Mouse (Mus musculus): Measurements from ENCODE around the gene Adamts17. TPM values are rescaled to one million over a fixed set of nuclear protein-coding genes. Genes with fewer than 3 reads are reported as not detected.

Adamts17 gene
- total and polyA plus RNA-seq, 3 experiments: not detected

GRCm38 (mm10) chr7:66852164-66852563, 12.6 kb downstream of the Adamts17 start:
- no peak for TF ChIP-seq MXI1 (IDR thresholded peaks at IDR 0.05; ENCODE audit: low read depth, low read length)
- no peak for TF ChIP-seq EP300 (IDR thresholded peaks at IDR 0.05; ENCODE audit: low read length)
- TF ChIP-seq GABPA (IDR thresholded peaks at IDR 0.05; ENCODE audit: insufficient replicate concordance, low read depth, low read length): no peak
- no peak for TF ChIP-seq ETS1 (conservative IDR thresholded peaks at IDR 0.05; ENCODE audit: low read depth, low read length)
- TF ChIP-seq USF2 (conservative IDR thresholded peaks at IDR 0.05; ENCODE audit: low read depth, low read length): no peak
- TF ChIP-seq USF1 (IDR thresholded peaks at IDR 0.05; ENCODE audit: low read depth, low read length): no peak
- TF ChIP-seq SMC3 (IDR thresholded peaks at IDR 0.05; ENCODE audit: low read depth, low read length): no peak
- no peak for TF ChIP-seq BHLHE40 (IDR thresholded peaks at IDR 0.05; ENCODE audit: low read depth, low read length)
- no peak for TF ChIP-seq TBP (conservative IDR thresholded peaks at IDR 0.05; ENCODE audit: low read depth, low read length)
- no peak for TF ChIP-seq JUN (IDR thresholded peaks at IDR 0.05; ENCODE audit: insufficient read depth, low read depth, low read length)
- TF ChIP-seq POLR2AphosphoS2 (IDR thresholded peaks at IDR 0.05; ENCODE audit: low read depth, low read length): no peak
- TF ChIP-seq MYC (IDR thresholded peaks at IDR 0.05; ENCODE audit: low read depth, low read length): no peak
- no peak for TF ChIP-seq ZMIZ1 (IDR thresholded peaks at IDR 0.05; ENCODE audit: low read depth, low read length)
- no peak for TF ChIP-seq CHD1 (IDR thresholded peaks at IDR 0.05; ENCODE audit: low read depth, low read length)
- TF ChIP-seq IRF4 (IDR thresholded peaks at IDR 0.05; ENCODE audit: low read depth, low read length): no peak
- TF ChIP-seq CHD2 (IDR thresholded peaks at IDR 0.05; ENCODE audit: low read length): no peak
- no peak for TF ChIP-seq PAX5 (IDR thresholded peaks at IDR 0.05; ENCODE audit: low read length)
- H3K4me3 ChIP-seq (replicated peaks in 1 of 3; ENCODE audit: low read depth in 2 of 3, low read length in 2 of 3, poor library complexity in 1 of 3): no peak overlapping the region
- dilution Hi-C loops (cut with MboI; ENCODE audit: extremely low pct_ligation_motif_present, extremely low pct_unique_long_range_greater_than_20kb, low sequenced_read_pairs): no loop called here
- H3K27ac ChIP-seq (ENCODE audit: insufficient read depth, low read depth): no peak overlapping the region
- H3K9me3 ChIP-seq (replicated peaks; ENCODE audit: low read length): no peaks in the 10 kb centered on the region
- H3K79me2 ChIP-seq (replicated peaks; ENCODE audit: control insufficient read depth, extremely low read depth, insufficient read depth, poor library complexity, severe bottlenecking): no peaks in the 10 kb centered on the region
- DNase-seq (ENCODE audit: extremely low read depth): no peak
- H3K36me3 ChIP-seq (replicated peaks in 1 of 2; ENCODE audit: control insufficient read depth in 1 of 2, insufficient read depth in 1 of 2, low read length in 1 of 2): no peaks in the 10 kb centered on the region
- peaks cover 51% of the 10 kb centered on the region for H3K27me3 ChIP-seq (replicated peaks)
- H3K4me2 ChIP-seq (ENCODE audit: insufficient read depth, low read depth, poor library complexity, severe bottlenecking): no peak overlapping the region
- no peaks in the 10 kb centered on the region for H3K4me1 ChIP-seq (ENCODE audit: control insufficient read depth in 1 of 2, insufficient read depth in 2 of 2)
- H3K9ac ChIP-seq (ENCODE audit: insufficient read depth, low read depth): no peak overlapping the region
- in situ Hi-C loops (cut with MboI; ENCODE audit: low pct_ligation_motif_present, low pct_unique_long_range_greater_than_20kb, low sequenced_read_pairs): no loop called here

- Histone ChIP-seq H3K4me2 (ENCODE audit: insufficient read depth, low read depth, poor library complexity, severe bottlenecking) (no peak overlapping the region), H3K79me2 (replicated peaks; ENCODE audit: control insufficient read depth, extremely low read depth, insufficient read depth, poor library complexity, severe bottlenecking) (no peaks in the 10 kb centered on the region), H3K36me3 (replicated peaks in 1 of 2; ENCODE audit: control insufficient read depth in 1 of 2, insufficient read depth in 1 of 2, low read length in 1 of 2) (no peaks in the 10 kb centered on the region), H3K27me3 (replicated peaks) (peaks cover 56% of the 10 kb centered on the region), H3K27ac (ENCODE audit: insufficient read depth, low read depth) (no peak overlapping the region), H3K4me1 (ENCODE audit: control insufficient read depth in 1 of 2, insufficient read depth in 2 of 2) (no peaks in the 10 kb centered on the region), H3K9ac (ENCODE audit: insufficient read depth, low read depth) (no peak overlapping the region), H3K4me3 (replicated peaks in 1 of 3; ENCODE audit: low read depth in 2 of 3, low read length in 2 of 3, poor library complexity in 1 of 3) (no peak overlapping the region), H3K9me3 (replicated peaks; ENCODE audit: low read length) (no peaks in the 10 kb centered on the region)
- dilution Hi-C loops (cut with MboI; ENCODE audit: extremely low pct_ligation_motif_present, extremely low pct_unique_long_range_greater_than_20kb, low sequenced_read_pairs) (no loop called here), in situ Hi-C loops (cut with MboI; ENCODE audit: low pct_ligation_motif_present, low pct_unique_long_range_greater_than_20kb, low sequenced_read_pairs) (no loop called here)
- TF ChIP-seq SMC3 (IDR thresholded peaks at IDR 0.05; ENCODE audit: low read depth, low read length) (no peak), JUND (conservative IDR thresholded peaks at IDR 0.05; ENCODE audit: low read depth, low read length) (no peak), NELFE (IDR thresholded peaks at IDR 0.05; ENCODE audit: low read depth, low read length) (no peak)
- no peak for DNase-seq (ENCODE audit: extremely low read depth)
These were observed 18.1 kb downstream of the Adamts17 start for GRCm38 (mm10) chr7:66857610-66858009.
